Mouse (Mus musculus): ENCODE data around the gene Ppp1r14b. TPM values are rescaled to one million over a fixed set of nuclear protein-coding genes. Genes with fewer than 3 reads are reported as not detected.
A peak's percentile ranks its signal among the peaks of the same experiment; 100 is the strongest.

The Ppp1r14b gene
- total and polyA plus RNA-seq, 2 experiments from 2014 or later = 201 to 226 TPM

DNA sequence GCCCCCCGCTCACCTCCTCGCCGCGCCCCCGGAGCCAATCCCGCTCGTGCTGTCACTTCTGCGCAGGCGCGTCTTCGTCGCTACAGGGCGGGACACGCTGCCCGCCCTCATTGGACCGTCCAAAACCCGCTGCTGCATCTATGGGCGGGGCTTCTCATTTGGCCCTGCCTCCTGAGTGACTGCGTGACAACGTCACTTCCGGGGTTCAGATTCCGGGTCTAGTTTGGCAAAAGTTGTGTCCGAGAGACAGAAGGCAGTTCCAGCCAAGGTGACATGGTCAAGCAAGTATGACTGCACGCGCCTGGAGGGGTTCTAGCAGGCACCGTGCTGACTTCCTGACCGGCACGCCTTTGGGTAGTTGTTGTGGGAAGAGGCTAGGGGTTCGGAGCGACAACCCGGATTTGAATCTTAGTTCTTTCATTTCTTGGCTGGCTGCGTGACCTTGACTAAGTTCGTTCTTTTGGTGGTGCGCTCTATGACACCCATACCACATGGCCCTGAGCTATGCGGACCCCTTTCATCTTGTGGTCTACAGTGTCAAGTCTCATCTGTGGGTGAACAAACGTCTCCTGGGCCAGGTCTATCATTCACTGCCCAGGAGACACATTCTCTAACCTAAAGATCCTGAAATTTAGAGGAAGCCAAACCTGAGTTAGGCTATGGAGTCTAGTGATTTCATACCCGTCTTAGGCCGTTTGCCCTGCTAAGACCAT is 5.8 kb downstream of the Ppp1r14b start, which contains the start of gene Fkbp2:
TSS of gene Fkbp2 (minus strand) at position 121 of the 713 bp plus-strand sequence.
- peak; percentile 88 for ATAC-seq
- no peaks in the 10 kb centered on the region for H3K9me3 ChIP-seq (ENCODE audit: low read length)

GRCm38 (mm10) chr19:6981465-6981864 is 6.7 kb downstream of the Ppp1r14b start:
- no peak for ATAC-seq
- Histone ChIP-seq H3K27ac (ENCODE audit: low read depth, low read length) (no peak overlapping the region), H3K9me3 (ENCODE audit: low read length) (no peaks in the 10 kb centered on the region), H3K27me3 (ENCODE audit: insufficient read depth, low read length) (no peaks in the 10 kb centered on the region), H3K4me2 (ENCODE audit: low read depth) (no peak overlapping the region), H3K36me3 (ENCODE audit: insufficient read depth) (peaks cover 30% of the 10 kb centered on the region), H3K4me1 (ENCODE audit: insufficient read depth) (peaks cover 14% of the 10 kb centered on the region), H3K4me3 (ENCODE audit: low read depth, low read length) (no peak overlapping the region), H3K9ac (no peak overlapping the region)
- TF ChIP-seq CTCF (IDR thresholded peaks at IDR 0.05; ENCODE audit: low read depth) = no peak
- WGBS = 92% methylated on average over 4 of the region's 4 CpGs
- no peak for DNase-seq

More for the DNA sequence above, 5.8 kb downstream of the Ppp1r14b start, which contains the start of gene Fkbp2:
- H3K27ac ChIP-seq (ENCODE audit: low read depth, low read length) = peak within 1 kb of the TSS; percentile 87
- peak within 1 kb of the TSS; percentile 74 for H3K9ac ChIP-seq
- H3K4me1 ChIP-seq (ENCODE audit: insufficient read depth) = peaks cover 9% of the 10 kb centered on the region
- no peaks in the 10 kb centered on the region for H3K27me3 ChIP-seq (ENCODE audit: insufficient read depth, low read length)
- H3K4me3 ChIP-seq (ENCODE audit: low read depth, low read length) = peak within 1 kb of the TSS; percentile 55
- WGBS = 2% methylated on average over 38 of the region's 38 CpGs
- peak within 1 kb of the TSS; percentile 77 for H3K4me2 ChIP-seq (ENCODE audit: low read depth)
- peaks cover 30% of the 10 kb centered on the region for H3K36me3 ChIP-seq (ENCODE audit: insufficient read depth)
- DNase-seq = peak; percentile 100
- no peak for TF ChIP-seq CTCF (IDR thresholded peaks at IDR 0.05; ENCODE audit: low read depth)

DNA sequence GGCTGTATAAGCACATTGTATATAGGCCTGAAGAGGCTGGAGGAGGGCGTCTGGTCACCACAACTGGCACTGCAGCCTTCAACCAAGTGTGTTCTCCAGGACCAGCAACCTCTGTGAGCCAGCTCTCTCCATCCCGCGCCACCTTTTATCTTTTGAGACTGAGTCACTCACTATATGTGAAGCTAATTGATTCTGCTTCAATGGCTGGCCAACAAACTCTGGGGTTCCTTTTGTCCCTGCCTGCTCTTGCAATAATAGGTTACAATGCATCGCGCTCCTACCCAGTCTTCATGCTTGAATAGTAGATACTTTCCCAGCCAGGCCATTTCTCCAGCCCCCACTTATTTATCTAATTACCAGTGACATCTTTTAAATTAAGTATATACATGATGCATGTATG is 8.9 kb downstream of the Ppp1r14b start:
- Histone ChIP-seq H3K27ac (ENCODE audit: low read depth, low read length) (no peak overlapping the region), H3K4me2 (ENCODE audit: low read depth) (no peak overlapping the region), H3K4me3 (ENCODE audit: low read depth, low read length) (no peak overlapping the region), H3K9me3 (ENCODE audit: low read length) (no peaks in the 10 kb centered on the region), H3K36me3 (ENCODE audit: insufficient read depth) (peaks cover 22% of the 10 kb centered on the region), H3K27me3 (ENCODE audit: insufficient read depth, low read length) (no peaks in the 10 kb centered on the region), H3K4me1 (ENCODE audit: insufficient read depth) (peaks cover 11% of the 10 kb centered on the region; the same call in 1 of the 2 replicates), H3K9ac (no peak overlapping the region)
- no peak for TF ChIP-seq CTCF (IDR thresholded peaks at IDR 0.05; ENCODE audit: low read depth)
- DNase-seq (no peak), ATAC-seq (no peak)
- 25% methylated on average over 5 of the region's 5 CpGs for WGBS

DNA sequence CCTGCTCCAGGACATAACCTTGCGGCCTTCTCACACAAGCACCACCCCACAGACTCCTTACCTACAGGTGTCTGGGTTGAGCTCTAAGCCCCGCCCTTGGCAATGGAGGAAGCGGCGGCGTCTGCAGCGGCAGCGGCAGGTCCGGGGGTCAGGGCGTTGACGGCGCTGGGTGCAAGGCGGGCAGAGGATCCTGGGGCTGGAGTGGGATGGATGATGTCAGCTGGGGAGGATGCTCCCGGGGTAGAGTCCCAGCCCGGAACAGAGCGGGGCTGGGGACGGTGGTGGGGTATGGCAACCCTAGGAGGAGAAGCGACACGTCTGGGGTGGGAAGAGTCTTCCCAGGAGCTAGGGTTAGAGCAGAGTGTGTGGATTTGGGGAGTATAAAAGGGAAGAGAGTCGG is 10.5 kb downstream of the Ppp1r14b start:
- DNase-seq = no peak

GRCm38 (mm10) chr19:6985951-6986708 is 11.4 kb downstream of the Ppp1r14b start:
- Histone ChIP-seq H3K9me3 (ENCODE audit: low read length) (no peaks in the 10 kb centered on the region), H3K9ac (0 out of 2 replicates have a peak overlapping the region, but pooled peaks have one; percentile 74), H3K4me3 (ENCODE audit: low read depth, low read length) (peak overlapping the region; percentile 82; the same call in 1 of the 2 replicates), H3K27me3 (ENCODE audit: insufficient read depth, low read length) (no peaks in the 10 kb centered on the region), H3K27ac (ENCODE audit: low read depth, low read length) (no peak overlapping the region), H3K4me2 (ENCODE audit: low read depth) (peak overlapping the region; percentile 81), H3K4me1 (ENCODE audit: insufficient read depth) (0 out of 2 replicates have a peak, but pooled peaks cover 8% of the 10 kb centered on the region), H3K36me3 (ENCODE audit: insufficient read depth) (peaks cover 22% of the 10 kb centered on the region)
- 80% methylated on average over 10 of the region's 10 CpGs for WGBS
- DNase-seq (no peak), ATAC-seq (no peak)
- TF ChIP-seq CTCF (IDR thresholded peaks at IDR 0.05; ENCODE audit: low read depth) = no peak

More for the DNA sequence above, 10.5 kb downstream of the Ppp1r14b start:
- TF ChIP-seq CTCF (IDR thresholded peaks at IDR 0.05; ENCODE audit: low read depth) = no peak
- H3K36me3 ChIP-seq (ENCODE audit: insufficient read depth) = peaks cover 22% of the 10 kb centered on the region
- no peaks in the 10 kb centered on the region for H3K27me3 ChIP-seq (ENCODE audit: insufficient read depth, low read length)
- H3K9ac ChIP-seq = no peak overlapping the region
- H3K4me2 ChIP-seq (ENCODE audit: low read depth) = no peak overlapping the region
- peaks cover 8% of the 10 kb centered on the region; the same call in 1 of the 2 replicates for H3K4me1 ChIP-seq (ENCODE audit: insufficient read depth)
- H3K9me3 ChIP-seq (ENCODE audit: low read length) = no peaks in the 10 kb centered on the region
- no peak for ATAC-seq
- H3K27ac ChIP-seq (ENCODE audit: low read depth, low read length) = no peak overlapping the region
- 90% methylated on average over 19 of the region's 19 CpGs for WGBS
- H3K4me3 ChIP-seq (ENCODE audit: low read depth, low read length) = no peak overlapping the region

- no peak for TF ChIP-seq CTCF (IDR thresholded peaks at IDR 0.05; ENCODE audit: low read depth)
- Histone ChIP-seq H3K4me2 (ENCODE audit: low read depth) (peak within 1 kb of the TSS; percentile 81), H3K27me3 (ENCODE audit: insufficient read depth, low read length) (no peaks in the 10 kb centered on the region), H3K36me3 (ENCODE audit: insufficient read depth) (peaks cover 20% of the 10 kb centered on the region), H3K27ac (ENCODE audit: low read depth, low read length) (peak within 1 kb of the TSS; percentile 71), H3K4me1 (ENCODE audit: insufficient read depth) (0 out of 2 replicates have a peak, but pooled peaks cover 8% of the 10 kb centered on the region), H3K9ac (peak within 1 kb of the TSS; percentile 74), H3K4me3 (ENCODE audit: low read depth, low read length) (peak within 1 kb of the TSS; percentile 82), H3K9me3 (ENCODE audit: low read length) (no peaks in the 10 kb centered on the region)
- 3% methylated on average over 61 of the region's 85 CpGs for WGBS
- DNase-seq (peak; percentile 67), ATAC-seq (peak; percentile 60)
Measured at GRCm38 (mm10) chr19:6987061-6987903, 12.5 kb downstream of the Ppp1r14b start, which contains the start of gene Vegfb. Gene Vegfb, minus strand, starts transcription at chr19:6987651.
